Mouse (Mus musculus): ENCODE measurements around the gene Mlph.

GRCm38 (mm10) chr1:90951670-90952069 is 36.8 kb downstream of the Mlph start:
- TF ChIP-seq CTCF (IDR thresholded peaks at IDR 0.05; ENCODE audit: low read depth) (no peak), EP300 (IDR thresholded peaks at IDR 0.05; ENCODE audit: low read depth) (no peak)
